Mouse (Mus musculus) bone marrow, adult 2 months (tissue): Measurements from ENCODE around the gene Pbld1.

Experiments used
- CTCF ChIP-seq: fragments of 200-500 bp; IDR thresholded peaks from 2 replicates; pipeline ENCODE4 v1.5.1; 2011; ENCODE audit warnings: low read length, control low read depth; ENCODE audit not compliant: control insufficient read depth, insufficient read depth
- POLR2A ChIP-seq: fragments of 200-500 bp; IDR thresholded peaks from 2 replicates; pipeline ENCODE4 v1.6.1; 2011; ENCODE audit warnings: low read depth, mild to moderate bottlenecking, control low read depth, low read length, borderline replicate concordance; ENCODE audit not compliant: control insufficient read depth

- TF ChIP-seq POLR2A (no peak), CTCF (no peak)
Observed at GRCm38 (mm10) chr10:63117583-63117982, 57.6 kb downstream of the Pbld1 start.
